Mouse (Mus musculus) forebrain, postnatal 0 days (tissue): ENCODE data around the gene D630045J12Rik. TPM values are rescaled to one million over a fixed set of nuclear protein-coding genes. Genes with fewer than 3 reads are reported as not detected.

Experiments used
- ATAC-seq: fragments of 200-750 bp; cut with Nextera tagmentation; 2 replicates; pipeline ENCODE4 v1.8.0; 2017; ENCODE audit warnings: mild to moderate bottlenecking, moderate library complexity
- DNase-seq: peaks from one replicate; pipeline ENCODE4 v3.0.0-alpha.2; 2015
- H3K27ac ChIP-seq: fragments of 300-500 bp; sonication (generic); 2 replicates; pipeline ENCODE4 v1.5.1; 2014; ENCODE audit warnings: low read depth, mild to moderate bottlenecking, antibody characterized with exemption, low read length, moderate library complexity, mixed read lengths
- H3K27me3 ChIP-seq: fragments of 300-500 bp; sonication (generic); 2 replicates; pipeline ENCODE4 v1.6.1; 2014; ENCODE audit warnings: mild to moderate bottlenecking, low read length, mixed read lengths; ENCODE audit not compliant: insufficient read depth
- H3K36me3 ChIP-seq: fragments of 300-500 bp; sonication (generic); 2 replicates; pipeline ENCODE4 v1.6.1; 2014; ENCODE audit warnings: mild to moderate bottlenecking, moderate library complexity; ENCODE audit not compliant: insufficient read depth
- H3K4me1 ChIP-seq: fragments of 300-500 bp; sonication (generic); 2 replicates; pipeline ENCODE4 v1.6.1; 2014; ENCODE audit warnings: antibody characterized with exemption; ENCODE audit not compliant: insufficient read depth
- H3K4me2 ChIP-seq: fragments of 300-500 bp; sonication (generic); 2 replicates; pipeline ENCODE4 v1.6.1; 2014; ENCODE audit warnings: low read depth, mild to moderate bottlenecking, moderate library complexity
- H3K4me3 ChIP-seq: fragments of 300-500 bp; sonication (generic); 2 replicates; pipeline ENCODE4 v1.5.1; 2014; ENCODE audit warnings: low read depth, low read length, mixed read lengths
- H3K9ac ChIP-seq: fragments of 300-500 bp; sonication (generic); 2 replicates; pipeline ENCODE4 v1.6.1; 2014; ENCODE audit warnings: mild to moderate bottlenecking
- H3K9me3 ChIP-seq: fragments of 300-500 bp; sonication (generic); 2 replicates; pipeline ENCODE4 v1.6.1; 2016; ENCODE audit warnings: low read length
- CTCF ChIP-seq: sonication (generic); IDR thresholded peaks from 2 replicates; pipeline ENCODE4 v1.5.1; 2016; ENCODE audit warnings: antibody characterized with exemption, control low read depth, low read depth
- WGBS: fragments of 180-500 bp; shearing (Covaris S2); extraction: QIAGEN DNeasy Blood & Tissue Kit; methylation state at CpG from one replicate; pipeline ENCODE4 v1.1.7; 2014; 5-methylcytosine and 5-hydroxymethylcytosine counted together
- polyA plus RNA-seq: library from polyadenylated mRNA; unstranded; fragments of >200 nt; fragmentation: Nextera tagmentation; extraction: Ambion mirVana; gene quantifications from 2 replicates; pipeline ENCODE4 v1.2.1, GENCODE M21; 2015
- total RNA-seq: library from RNA; depleted of rRNA; stranded (reverse); fragments of >200 nt; gene quantifications from 2 replicates; pipeline ENCODE4 v1.2.3, GENCODE M21; 2014

Gene D630045J12Rik
- total and polyA plus RNA-seq, 2 experiments from 2014 or later: 11.4 to 38.7 TPM

DNA sequence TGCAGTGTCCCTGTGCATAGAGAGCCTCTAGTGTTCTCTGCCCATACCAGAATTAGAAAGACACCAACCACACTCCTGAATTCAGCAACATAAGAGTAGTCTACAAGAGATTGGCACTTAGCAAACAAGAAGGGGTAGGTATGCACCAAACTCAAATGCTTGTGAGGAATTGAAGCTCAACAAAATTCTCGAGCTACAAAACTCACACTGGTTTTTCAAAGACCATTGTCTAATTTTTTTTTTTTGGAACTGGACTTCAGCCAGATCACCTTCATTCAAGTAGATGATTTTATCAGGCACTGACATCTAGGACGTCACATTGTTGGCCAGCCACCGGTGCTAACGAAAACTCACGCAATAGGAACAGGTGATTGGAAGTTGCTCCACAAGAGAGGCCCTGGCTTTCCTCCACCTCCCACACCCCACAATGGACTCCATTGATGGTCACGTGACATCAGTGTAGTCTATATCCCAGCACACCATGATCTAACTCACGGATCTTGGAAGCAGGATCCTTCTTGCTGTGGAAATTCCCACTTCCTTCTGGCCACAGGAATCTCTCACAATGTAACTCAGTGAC, 151.5 kb downstream of the D630045J12Rik start:
- Histone ChIP-seq H3K27ac (no peak overlapping the region), H3K9me3 (no peaks in the 10 kb centered on the region), H3K4me2 (no peak overlapping the region), H3K9ac (no peak overlapping the region), H3K4me1 (no peaks in the 10 kb centered on the region), H3K36me3 (no peaks in the 10 kb centered on the region), H3K27me3 (no peaks in the 10 kb centered on the region), H3K4me3 (no peak overlapping the region)
- WGBS: 85% methylated on average over 7 of the region's 7 CpGs
- DNase-seq (no peak), ATAC-seq (no peak)
- no peak for TF ChIP-seq CTCF

DNA sequence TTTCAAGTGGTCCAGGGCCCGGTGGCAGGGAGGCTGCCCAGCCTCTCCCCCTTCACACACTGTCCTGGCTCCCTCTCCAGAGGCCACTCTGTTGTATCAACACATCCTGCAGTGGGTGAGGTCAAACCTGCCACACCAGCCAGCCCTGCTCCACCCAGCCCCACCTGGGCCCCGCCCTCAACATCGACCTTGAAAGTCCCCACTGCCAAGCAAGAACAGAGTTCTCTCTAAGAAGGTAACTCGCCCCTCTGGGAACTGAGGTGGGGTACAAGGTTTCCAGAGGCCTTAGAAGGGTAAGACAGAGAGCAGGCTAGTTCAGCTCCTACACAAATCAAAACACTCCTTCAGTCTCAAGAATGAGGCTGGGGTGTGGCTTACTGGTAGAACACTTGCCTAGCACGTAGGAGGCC, 156.8 kb downstream of the D630045J12Rik start:
- DNase-seq (no peak), ATAC-seq (no peak)
- TF ChIP-seq CTCF: no peak
- Histone ChIP-seq H3K4me3 (no peak overlapping the region), H3K4me2 (no peak overlapping the region), H3K27me3 (no peaks in the 10 kb centered on the region), H3K36me3 (no peaks in the 10 kb centered on the region), H3K27ac (no peak overlapping the region), H3K4me1 (no peaks in the 10 kb centered on the region), H3K9ac (no peak overlapping the region), H3K9me3 (no peaks in the 10 kb centered on the region)
- 71% methylated on average over 5 of the region's 5 CpGs for WGBS

DNA sequence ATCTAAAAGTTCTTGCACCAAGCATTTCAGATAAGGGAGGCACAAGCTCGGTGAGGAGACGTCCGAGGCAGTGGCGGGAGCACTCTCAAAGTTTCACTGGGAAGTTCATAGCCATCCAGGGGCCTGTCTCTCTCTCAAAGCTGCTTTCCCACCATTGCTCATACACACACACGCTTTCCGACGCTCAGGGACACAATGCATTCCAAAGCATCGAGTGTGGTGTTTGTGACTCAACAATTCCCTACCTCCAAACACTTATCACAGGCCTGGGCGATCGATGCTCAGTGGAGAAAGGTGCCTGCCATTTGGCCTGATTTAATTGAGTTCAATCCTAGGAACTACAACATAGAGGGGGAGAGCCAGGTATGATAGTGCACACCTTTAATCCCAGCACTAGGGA, 159.1 kb downstream of the D630045J12Rik start:
- ATAC-seq: no peak
- Histone ChIP-seq H3K4me2 (no peak overlapping the region), H3K4me1 (no peaks in the 10 kb centered on the region), H3K4me3 (no peak overlapping the region), H3K36me3 (no peaks in the 10 kb centered on the region), H3K27ac (no peak overlapping the region), H3K9ac (no peak overlapping the region), H3K9me3 (no peaks in the 10 kb centered on the region), H3K27me3 (no peaks in the 10 kb centered on the region)
- no peak for DNase-seq
- no peak for TF ChIP-seq CTCF
- whole genome bisulfite sequencing: 90% methylated on average over 10 of the region's 10 CpGs

DNA sequence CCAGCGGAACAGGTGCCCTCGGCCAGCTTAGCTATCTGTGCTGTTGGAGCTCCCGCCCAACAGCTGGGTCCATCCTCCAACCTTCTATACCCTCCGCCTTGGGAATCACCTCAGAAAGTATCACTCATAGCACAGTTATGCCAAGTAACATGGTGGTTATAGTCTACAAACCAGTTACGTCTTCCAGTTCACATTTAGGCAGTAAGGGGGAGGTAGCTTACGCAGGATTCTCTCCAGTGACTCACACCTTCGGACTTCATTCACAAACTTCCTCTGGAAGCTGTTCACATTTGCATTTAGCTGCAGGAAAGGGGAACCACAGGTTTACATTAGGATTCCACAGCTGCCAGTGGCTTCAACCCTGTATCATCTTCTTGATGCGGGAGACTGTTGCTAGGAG, 161.3 kb downstream of the D630045J12Rik start:
- Histone ChIP-seq H3K27me3 (no peaks in the 10 kb centered on the region), H3K9me3 (no peaks in the 10 kb centered on the region), H3K4me2 (no peak overlapping the region), H3K4me1 (no peaks in the 10 kb centered on the region), H3K9ac (no peak overlapping the region), H3K4me3 (no peak overlapping the region), H3K27ac (no peak overlapping the region), H3K36me3 (no peaks in the 10 kb centered on the region)
- no peak for ATAC-seq
- TF ChIP-seq CTCF: no peak
- WGBS: 94% methylated on average over 8 of the region's 8 CpGs
- no peak for DNase-seq

DNA sequence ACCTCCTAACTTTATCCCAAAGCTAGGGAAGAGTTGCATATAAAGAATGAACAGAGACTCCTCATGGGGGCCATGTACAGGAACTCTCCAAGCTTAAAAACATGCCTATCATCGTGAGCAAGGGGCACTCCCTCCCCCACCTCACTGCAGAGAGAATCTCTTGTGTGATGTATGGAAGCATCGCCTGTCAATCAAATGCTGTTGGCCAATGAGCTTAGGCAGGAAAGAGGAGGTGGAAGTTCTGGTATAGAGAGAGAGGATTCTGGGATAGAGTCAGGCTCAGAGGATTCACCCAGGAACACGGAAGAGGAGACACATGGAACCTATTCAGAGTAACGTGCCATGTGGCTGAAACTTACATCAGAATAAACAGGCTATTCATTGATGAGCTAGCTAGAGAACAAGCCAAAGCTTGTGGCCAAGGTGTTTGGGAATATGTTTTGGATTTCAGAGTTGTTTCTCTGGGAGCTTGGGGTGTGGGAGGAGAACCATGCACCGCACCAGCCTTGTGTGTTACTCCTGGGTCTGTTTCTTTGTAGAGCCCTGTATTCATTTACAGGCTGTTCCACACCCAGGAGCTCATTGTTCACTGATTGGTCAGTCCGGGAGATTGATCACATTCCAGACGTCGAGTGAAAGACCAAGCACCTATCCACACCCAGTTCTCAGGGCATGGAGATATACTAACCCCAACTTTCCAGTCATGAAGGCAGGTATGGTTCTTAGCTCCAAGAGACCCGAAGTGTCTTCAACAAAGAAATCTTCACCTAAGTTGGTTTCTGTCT, 166.4 kb downstream of the D630045J12Rik start:
- no peak overlapping the region for H3K4me3 ChIP-seq
- H3K36me3 ChIP-seq: no peaks in the 10 kb centered on the region
- H3K4me2 ChIP-seq: no peak overlapping the region
- no peak for TF ChIP-seq CTCF
- WGBS: 83% methylated on average over 9 of the region's 9 CpGs
- H3K9ac ChIP-seq: no peak overlapping the region
- DNase-seq: no peak
- ATAC-seq: no peak
- H3K4me1 ChIP-seq: no peaks in the 10 kb centered on the region
- no peaks in the 10 kb centered on the region for H3K27me3 ChIP-seq
- no peaks in the 10 kb centered on the region for H3K9me3 ChIP-seq
- no peak overlapping the region for H3K27ac ChIP-seq

DNA sequence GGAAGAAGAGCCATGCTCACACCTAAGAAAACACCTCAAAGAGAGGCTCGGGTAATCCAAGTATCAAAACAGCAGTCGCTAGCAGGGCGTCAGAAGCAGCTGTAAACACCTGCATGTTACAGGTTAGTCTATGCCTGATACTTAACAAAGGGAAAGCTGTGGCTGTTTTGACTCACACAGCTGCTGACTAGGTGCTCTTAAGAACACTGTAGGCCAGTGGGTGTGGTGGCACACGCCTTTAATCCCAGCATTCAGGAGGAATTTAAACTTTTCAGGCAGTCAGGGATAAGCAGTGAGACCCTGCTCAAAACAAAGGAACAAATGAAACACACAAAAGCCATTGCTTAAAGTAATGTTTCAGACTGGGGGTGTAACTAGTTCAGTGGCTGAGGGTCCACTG, 170.6 kb downstream of the D630045J12Rik start:
- H3K4me2 ChIP-seq: no peak overlapping the region
- ATAC-seq (no peak), DNase-seq (no peak)
- H3K4me1 ChIP-seq: no peaks in the 10 kb centered on the region
- TF ChIP-seq CTCF: no peak
- H3K9ac ChIP-seq: no peak overlapping the region
- WGBS: 26% methylated on average over 4 of the region's 4 CpGs
- no peaks in the 10 kb centered on the region for H3K9me3 ChIP-seq
- H3K27ac ChIP-seq: no peak overlapping the region
- no peak overlapping the region for H3K4me3 ChIP-seq
- H3K27me3 ChIP-seq: no peaks in the 10 kb centered on the region
- no peaks in the 10 kb centered on the region for H3K36me3 ChIP-seq

DNA sequence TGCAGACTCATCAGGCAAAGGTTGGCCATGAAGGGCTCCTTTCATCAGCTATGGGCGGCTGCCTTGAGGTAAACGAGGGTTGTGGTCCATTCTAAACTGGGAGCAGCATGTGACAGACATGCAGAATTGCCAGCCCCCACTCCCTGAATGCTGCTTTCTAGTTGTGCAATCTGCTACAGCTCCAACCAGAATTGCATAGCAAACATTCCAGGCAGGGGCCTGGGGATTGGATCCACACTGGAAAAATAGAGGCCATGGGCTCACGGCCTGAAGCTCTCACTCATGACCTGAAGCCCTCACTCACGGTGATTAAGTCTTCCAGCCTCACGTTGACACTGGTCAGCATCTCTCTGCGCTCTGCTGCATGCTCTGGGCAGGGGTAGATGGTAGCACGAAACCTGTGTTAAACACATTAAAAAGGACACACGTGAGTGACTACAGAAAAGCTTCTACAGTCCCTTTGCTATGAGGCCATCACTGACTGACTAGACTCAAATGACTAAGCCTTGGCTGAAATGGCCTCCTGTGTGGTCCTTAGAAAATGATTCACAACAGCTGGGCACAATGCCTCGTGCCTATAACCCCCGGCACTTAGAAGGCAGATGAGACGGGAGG, 172.0 kb downstream of the D630045J12Rik start:
- H3K4me3 ChIP-seq: no peak overlapping the region
- H3K9me3 ChIP-seq: no peaks in the 10 kb centered on the region
- H3K9ac ChIP-seq: no peak overlapping the region
- no peaks in the 10 kb centered on the region for H3K36me3 ChIP-seq
- TF ChIP-seq CTCF: no peak
- 64% methylated on average over 11 of the region's 11 CpGs for WGBS
- DNase-seq: no peak
- H3K27ac ChIP-seq: no peak overlapping the region
- H3K4me2 ChIP-seq: no peak overlapping the region
- no peaks in the 10 kb centered on the region for H3K27me3 ChIP-seq
- ATAC-seq: no peak
- no peaks in the 10 kb centered on the region for H3K4me1 ChIP-seq
